Mouse (Mus musculus): Measurements from ENCODE around the gene Oas2.

The Oas2 gene

DNA sequence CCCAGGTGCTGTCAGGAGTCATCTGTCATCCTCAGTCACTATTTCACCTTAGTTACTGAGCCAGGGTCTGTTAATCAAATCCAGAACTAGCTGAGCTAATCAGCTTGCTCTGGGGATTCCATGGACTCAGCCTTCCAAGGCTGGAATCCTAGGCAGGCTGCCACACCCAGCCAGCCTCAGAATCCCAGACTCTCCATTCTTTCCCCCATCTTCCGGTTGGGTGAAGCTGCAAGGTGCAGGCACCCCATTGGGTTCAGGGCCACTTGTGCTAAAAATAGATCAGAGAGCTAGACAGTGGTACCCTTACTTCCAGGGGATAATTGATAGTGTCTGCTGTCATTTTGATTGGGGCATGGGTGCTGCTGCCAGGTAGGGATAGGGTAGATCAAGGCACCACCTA lies 16.9 kb downstream of the Oas2 start:
- in situ Hi-C loops (cut with MboI), result no loop called here

DNA sequence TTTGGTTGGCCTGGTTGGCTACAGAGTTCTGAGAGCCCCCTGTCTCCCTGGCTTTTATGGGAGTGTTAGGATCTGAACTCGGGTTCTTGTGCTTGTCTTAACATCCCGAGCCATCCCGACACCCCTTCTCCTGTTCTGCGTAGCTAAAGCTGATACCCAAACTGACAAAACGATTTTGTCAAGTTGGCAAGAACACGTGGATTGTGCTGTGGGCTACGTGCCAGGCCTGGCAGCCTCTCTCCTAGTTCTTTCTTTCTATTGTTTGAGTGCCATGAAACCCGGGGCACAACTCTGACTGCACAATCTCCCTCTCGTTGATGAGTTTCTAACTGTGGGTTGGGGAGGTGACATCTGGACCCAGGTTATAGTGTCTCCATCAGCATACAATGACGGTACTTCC lies 20.3 kb downstream of the Oas2 start:
- in situ Hi-C loops (cut with MboI), result no loop called here

DNA sequence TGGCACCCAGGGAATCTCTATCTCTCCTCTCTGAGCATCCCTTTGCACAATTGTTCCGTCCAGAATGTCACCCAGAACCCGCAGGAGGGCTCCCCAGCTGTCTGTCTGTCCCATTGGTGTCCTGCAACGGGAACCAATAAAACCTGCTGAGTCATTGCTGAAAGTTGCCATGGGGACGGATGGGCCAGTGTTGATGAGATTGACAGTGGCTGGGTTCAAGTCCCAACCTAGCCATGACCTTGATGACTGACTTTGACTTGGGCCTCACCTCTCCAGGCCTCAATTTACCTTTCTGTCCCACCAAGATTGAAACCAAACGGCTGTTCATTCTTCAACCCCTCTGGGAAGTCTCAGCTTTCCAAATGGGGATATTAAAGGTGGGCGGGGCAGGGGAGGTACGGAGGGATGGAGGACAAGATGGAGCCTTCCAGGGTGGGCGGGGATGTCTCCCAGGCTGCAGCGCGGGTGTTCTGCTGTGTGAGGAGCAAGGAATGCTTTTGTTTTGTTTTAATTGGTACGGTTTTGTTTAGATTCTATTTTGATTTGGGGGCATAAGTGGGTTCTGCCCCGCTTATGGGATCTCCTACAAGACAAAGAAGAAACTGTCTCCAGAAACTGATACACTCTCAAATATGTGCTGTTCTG lies 23.7 kb downstream of the Oas2 start:
- in situ Hi-C loops (cut with MboI), result no loop called here

DNA sequence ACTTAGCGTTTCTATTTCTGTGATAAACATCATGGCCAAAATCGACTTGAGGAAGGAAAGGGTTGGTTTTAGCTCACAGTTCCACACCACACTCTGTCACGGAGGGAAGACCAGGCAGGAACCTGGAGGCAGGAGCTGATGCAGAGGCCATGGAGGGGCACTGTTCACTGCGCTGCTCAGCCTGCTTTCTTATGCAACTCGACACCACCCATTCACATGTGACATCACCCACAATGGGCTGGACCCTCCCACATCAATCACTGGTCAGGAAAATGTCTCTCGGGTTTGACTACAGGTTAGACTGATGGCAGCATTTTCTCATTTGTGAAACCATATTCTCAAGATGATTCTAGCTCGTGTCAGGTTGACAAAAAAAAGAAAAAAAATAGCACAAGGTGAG lies 28.6 kb downstream of the Oas2 start:
- in situ Hi-C loops (cut with MboI), result loop anchor here (25.0 kb wide), 1 partner anchor 209 kb away; the partner anchor contains the start of genes Plbd2 and Slc8b1

DNA sequence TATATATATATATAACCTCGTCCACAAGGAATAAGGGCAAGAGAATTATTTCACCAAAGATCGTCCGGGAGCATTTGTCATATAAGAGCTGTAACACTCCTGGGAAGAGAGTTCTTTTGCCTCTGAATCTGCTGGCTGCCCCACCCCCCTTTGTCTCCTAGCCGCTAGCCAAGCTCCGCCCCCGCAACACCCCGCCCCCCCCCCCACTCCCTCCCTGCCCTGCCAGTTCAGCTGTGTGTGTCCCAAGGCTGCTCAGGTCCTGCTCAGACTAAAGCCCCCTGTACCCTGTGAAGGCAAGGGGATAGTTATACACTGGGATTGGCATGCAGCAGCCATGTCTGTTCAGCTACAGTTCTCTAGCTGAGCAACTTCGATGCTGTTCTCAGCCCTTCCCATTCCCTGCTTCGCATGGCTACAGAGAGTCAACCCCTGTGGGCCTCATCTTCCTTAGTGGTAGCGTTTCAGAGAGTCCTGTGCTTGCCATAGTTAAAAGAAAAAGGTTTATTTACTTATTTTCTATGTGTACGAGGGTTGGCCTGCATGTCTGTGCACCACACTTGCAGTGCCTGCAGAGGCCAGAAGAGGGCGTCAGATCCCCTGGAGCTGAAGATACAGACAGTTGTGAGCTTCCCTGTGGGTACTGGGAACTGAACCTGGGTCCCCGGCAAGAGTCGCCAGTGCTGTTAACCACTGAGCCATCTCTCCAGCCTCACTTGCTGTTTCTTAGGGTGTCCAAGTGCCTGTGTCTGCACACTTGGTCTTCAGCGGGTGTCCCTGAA lies 30.9 kb downstream of the Oas2 start:
- in situ Hi-C loops (cut with MboI), result loop anchor here (25.0 kb wide), 1 partner anchor 206 kb away; the partner anchor contains the start of genes Plbd2 and Slc8b1

DNA sequence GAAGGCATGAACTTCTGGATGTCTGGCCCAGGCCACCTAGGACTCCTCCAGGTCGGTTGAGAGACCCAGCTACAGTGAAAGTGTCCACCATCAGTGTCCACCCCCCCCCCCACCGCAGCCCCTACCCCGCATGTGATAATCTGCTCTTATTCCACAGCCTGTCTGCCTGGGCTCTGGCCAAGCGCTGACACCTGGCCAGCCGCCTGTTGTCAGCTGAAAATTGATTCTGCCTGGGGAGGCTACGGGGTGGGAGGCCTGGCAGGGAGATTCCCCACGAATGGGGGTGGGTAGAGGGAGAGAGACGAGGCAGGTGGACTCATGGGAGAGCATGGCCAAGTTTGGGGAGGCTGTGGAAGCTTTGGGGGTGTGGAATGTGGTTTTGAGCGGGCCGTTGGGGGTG lies 32.5 kb downstream of the Oas2 start:
- in situ Hi-C loops (cut with MboI), result loop anchor here (25.0 kb wide), 1 partner anchor 205 kb away; the partner anchor contains the start of genes Plbd2 and Slc8b1

DNA sequence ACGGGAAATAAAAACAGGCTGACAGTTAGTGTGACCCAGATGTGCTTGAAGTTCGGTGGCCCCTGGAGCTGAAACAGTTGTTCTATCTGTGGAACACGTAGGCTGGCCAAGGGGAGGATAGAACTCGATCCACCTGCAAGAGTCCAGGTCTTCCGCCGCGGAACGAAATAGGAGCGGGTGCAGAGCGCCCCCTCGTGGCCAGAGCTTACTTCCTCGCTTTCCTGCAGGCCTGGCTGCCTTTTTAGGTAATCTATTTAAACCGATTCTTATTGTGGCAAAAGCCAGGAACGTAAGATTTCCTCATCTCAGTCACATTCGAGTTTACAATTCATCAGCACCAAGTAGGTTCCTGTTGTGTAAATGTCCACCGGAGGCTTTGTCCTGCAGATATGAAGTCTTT lies 35.3 kb downstream of the Oas2 start:
- in situ Hi-C loops (cut with MboI), result loop anchor here (5.0 to 25.0 kb wide), 3 partner anchors 37 to 202 kb away; partner anchors contain the start of genes Plbd2 and Slc8b1

DNA sequence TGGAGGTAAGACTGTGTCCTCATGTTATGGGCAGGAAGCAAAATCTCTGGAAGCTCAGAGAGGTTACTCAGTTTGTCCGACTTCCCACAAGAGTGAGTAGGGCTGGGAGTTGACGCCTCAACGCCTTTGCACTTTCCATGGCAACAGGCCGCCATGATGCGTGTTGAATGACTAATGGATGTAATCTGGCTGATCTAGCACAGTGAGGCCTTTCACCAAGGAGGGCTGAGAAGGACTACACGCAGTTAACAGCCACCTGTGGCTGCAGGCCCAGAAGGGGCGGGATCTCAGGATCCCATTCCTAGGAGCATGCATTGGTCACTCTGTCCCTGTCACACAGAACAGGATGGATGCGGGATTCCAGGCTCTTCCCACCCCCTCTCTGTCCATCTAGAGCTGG lies 36.9 kb downstream of the Oas2 start:
- in situ Hi-C loops (cut with MboI), result loop anchor here (5.0 to 25.0 kb wide), 3 partner anchors 35 to 200 kb away; partner anchors contain the start of genes Plbd2 and Slc8b1

DNA sequence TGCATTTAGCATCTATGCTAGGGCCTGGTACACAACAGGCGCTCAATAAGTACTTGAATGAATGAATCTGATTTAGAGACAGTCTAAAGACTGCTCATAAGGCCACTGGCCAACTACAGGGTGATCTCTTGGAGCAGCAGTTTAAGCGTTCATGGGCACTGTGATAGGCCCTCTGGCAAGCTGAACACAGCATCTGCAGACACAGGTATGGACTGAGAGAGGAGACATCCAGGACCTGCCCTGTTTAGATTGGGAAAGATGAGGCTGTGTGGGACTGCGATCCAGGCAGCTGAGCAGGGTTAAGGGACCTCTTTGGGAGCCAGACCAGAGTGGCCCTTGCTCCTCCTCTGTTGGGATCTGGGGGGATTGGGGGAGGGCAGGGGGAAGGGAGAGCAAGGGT lies 37.8 kb downstream of the Oas2 start, which contains the start of gene Dtx1:
TSS of gene Dtx1 (minus strand) at position 101 of the 400 bp plus-strand sequence.
- in situ Hi-C loops (cut with MboI), result loop anchor here (5.0 to 25.0 kb wide), 3 partner anchors 35 to 200 kb away; partner anchors contain the start of genes Plbd2 and Slc8b1

DNA sequence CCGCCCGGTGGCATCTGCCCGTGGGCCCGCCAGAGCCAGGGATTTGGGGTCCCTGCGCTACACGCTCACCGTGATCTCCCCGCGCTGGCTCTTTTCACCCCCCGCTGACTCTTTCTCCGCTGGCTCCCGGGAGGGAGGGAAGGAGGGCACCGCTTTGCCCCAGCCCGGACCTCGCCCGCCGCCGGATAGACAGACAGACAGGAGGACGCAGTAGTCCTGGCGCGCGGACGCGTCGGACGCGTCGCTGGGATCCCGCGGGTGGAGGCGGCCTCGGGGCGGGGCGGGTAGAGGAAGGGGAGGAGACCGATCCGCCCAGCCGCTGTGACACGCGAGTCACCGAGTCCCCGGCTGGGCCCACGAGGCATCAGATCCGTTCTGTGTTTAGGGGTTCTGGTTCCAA lies 38.2 kb downstream of the Oas2 start:
- in situ Hi-C loops (cut with MboI), result loop anchor here (5.0 to 25.0 kb wide), 3 partner anchors 34 to 199 kb away; partner anchors contain the start of genes Plbd2 and Slc8b1

DNA sequence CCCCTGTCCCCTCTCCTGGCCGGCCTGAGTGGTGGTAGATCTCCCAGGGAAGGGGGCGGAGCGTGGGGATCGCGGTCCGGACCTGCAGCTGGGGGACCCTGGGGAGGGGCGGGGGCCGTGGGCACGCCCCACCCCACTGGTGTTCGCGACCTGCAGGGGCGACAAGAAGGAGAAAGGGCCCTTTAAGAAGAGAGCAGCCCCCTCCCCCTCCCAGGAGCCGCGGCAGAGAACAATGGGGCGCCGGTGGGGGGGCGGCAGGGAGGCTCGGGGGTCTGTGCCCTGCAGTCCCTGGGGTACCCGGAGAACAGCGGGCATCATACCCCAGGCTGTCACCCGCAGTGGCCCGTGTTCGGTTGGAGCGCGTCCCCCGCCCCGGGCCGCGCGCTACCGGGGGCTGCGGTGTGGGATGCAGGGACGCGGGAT lies 38.8 kb downstream of the Oas2 start:
- in situ Hi-C loops (cut with MboI), result loop anchor here (5.0 to 25.0 kb wide), 3 partner anchors 34 to 199 kb away; partner anchors contain the start of genes Plbd2 and Slc8b1

DNA sequence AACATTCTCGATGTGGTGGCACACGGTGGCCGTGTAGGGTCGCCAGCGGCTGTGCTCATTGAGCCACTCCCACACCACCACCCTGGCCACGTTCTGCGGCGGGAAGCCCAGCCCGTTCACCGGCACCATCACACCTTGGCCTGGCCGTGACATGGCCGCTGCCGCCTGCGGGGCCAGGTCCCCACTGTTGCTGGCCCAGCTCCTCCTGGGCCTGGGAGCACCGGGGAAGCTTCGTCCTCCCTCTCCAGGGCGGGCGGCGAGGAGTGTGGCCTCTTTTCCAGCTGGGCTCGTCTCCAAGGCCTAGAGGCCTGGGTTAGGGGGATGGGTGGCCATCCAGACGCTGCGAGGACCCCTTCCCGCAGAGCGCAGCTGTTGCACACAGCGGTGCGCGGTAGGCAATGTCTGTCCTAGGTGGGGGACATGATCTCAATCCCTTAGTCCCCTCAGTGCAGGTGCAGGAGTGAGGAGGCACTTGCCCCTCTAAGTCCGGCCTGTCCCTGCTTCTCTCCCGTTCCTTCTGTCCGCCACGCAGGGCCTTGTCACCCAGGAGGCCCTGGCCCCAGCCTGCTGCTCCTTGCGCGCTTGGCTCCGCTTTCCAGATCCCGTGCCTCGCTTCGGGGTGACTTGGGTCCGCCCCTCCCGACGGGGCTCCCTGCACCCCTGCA lies 39.4 kb downstream of the Oas2 start:
- in situ Hi-C loops (cut with MboI), result loop anchor here (5.0 to 25.0 kb wide), 3 partner anchors 33 to 198 kb away; partner anchors contain the start of genes Plbd2 and Slc8b1

DNA sequence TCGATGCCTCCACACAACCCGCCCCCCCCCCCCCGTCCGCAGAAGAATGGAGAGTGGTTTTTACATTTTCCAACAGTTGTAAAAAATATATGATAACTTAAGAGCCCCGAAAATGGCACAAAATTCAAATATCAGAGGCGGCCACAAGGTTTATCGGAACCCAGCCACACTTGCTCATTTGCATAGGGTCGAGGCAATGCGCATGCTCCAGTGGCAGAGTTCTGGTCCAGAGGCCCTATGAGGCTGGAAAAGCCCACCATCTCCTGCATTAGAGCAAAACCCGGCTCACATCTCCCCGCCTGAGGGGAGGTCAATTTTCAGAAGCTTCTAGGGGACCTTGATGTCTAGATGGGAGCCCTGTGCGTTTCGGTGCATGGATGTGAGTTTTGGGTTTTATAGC lies 42.7 kb downstream of the Oas2 start:
- in situ Hi-C loops (cut with MboI), result loop anchor here (25.0 kb wide), 1 partner anchor 195 kb away; the partner anchor contains the start of genes Plbd2 and Slc8b1

DNA sequence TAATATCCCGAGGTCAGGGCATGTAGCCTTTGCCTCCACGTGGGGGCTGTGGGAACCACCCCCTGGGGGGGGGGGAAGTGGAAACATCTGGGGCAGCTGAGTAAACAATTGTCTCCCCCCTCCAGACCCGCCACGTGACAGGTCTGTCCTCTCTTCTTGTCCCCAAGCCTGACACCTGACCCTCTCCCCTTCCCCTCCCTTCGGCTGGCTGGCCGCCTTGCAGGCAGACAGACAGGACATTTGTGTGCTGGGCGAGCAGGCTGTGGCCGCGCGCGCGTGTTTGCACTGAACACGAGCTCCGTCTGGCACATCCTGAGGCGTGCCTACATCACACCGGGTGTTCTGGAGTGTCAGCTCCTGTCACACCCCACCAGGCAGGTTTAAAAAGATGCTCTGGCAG lies 43.1 kb downstream of the Oas2 start:
- in situ Hi-C loops (cut with MboI), result loop anchor here (25.0 kb wide), 1 partner anchor 194 kb away; the partner anchor contains the start of genes Plbd2 and Slc8b1

DNA sequence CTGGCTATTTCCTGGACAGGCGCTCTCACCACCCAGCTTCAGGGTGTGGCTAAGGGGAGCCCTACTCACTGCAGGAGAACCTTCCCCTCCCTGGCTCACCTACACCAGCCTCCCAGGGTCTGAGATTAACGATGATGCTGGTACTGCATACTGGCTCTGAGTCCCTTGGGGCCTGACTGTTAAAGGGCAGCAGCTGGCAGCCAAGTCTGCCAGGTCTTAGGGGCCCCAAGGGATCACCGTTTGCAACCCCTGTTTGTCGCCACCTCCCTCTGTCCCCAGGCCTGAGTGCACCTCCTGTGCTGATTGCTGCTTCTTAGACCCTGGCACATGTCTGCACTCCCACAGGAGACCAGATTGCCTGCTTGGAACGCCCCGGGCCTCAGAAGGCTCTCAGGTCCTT lies 45.2 kb downstream of the Oas2 start:
- in situ Hi-C loops (cut with MboI), result loop anchor here (25.0 kb wide), 1 partner anchor 192 kb away; the partner anchor contains the start of genes Plbd2 and Slc8b1

DNA sequence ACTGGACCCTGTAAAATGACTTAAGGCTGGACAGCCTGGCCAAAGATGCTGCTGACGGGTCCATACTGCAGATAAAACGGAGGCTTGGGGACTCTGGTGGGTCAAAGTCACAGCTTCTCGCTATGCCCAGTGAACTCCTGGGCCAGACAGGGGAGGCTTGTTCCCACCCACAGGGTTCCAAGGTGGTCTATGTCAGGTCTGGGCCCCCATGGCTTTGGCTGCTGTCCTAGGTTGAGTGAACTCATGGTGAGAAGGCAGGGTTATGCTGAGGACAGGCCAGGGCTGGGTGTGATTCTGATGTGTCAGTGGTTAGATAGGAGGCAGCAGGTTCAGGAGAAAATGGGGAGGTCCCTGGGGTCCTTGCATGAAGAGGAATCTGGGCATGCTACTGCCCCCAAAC lies 46.0 kb downstream of the Oas2 start:
- in situ Hi-C loops (cut with MboI), result loop anchor here (25.0 kb wide), 1 partner anchor 191 kb away; the partner anchor contains the start of genes Plbd2 and Slc8b1

DNA sequence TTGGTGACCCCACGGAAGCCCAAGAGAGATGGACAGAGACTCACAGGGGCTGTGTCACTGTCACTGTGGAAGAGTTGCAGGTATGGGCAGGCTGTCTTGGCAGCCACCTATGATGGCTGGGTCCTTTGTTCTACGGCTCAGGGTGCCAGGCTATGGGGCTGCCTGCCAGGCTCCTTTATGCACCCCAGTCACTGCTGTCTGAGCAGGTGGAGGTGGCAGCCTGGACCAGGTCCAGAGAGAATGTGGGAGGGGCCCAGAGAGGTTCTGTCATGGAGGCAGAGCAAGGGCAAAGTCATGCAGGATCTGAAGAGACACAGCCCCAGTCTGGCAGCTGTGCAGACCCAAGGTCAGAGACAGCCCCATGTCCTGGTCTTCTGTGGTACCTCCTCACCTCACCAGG lies 46.7 kb downstream of the Oas2 start:
- in situ Hi-C loops (cut with MboI), result loop anchor here (25.0 kb wide), 1 partner anchor 191 kb away; the partner anchor contains the start of genes Plbd2 and Slc8b1

DNA sequence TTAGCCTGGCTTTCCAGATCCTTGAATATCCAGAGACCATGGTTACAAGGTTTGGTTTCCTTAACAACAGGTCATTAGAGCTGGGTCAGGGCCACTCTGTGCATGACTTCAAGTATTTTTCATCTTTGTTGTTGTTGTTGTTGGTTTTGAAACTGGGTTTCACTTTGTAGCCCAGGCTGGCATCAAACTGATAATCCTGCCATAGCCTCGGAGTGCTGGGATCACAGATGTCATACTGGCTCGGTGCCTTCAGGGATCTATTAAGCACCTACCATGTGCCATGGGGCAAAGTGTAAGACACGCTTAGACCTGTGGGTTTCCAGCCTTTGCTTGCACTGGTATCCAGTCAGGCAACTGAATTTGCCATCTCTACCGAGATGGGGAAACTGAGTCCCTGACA lies 47.2 kb downstream of the Oas2 start:
- in situ Hi-C loops (cut with MboI), result loop anchor here (25.0 kb wide), 1 partner anchor 190 kb away; the partner anchor contains the start of genes Plbd2 and Slc8b1

DNA sequence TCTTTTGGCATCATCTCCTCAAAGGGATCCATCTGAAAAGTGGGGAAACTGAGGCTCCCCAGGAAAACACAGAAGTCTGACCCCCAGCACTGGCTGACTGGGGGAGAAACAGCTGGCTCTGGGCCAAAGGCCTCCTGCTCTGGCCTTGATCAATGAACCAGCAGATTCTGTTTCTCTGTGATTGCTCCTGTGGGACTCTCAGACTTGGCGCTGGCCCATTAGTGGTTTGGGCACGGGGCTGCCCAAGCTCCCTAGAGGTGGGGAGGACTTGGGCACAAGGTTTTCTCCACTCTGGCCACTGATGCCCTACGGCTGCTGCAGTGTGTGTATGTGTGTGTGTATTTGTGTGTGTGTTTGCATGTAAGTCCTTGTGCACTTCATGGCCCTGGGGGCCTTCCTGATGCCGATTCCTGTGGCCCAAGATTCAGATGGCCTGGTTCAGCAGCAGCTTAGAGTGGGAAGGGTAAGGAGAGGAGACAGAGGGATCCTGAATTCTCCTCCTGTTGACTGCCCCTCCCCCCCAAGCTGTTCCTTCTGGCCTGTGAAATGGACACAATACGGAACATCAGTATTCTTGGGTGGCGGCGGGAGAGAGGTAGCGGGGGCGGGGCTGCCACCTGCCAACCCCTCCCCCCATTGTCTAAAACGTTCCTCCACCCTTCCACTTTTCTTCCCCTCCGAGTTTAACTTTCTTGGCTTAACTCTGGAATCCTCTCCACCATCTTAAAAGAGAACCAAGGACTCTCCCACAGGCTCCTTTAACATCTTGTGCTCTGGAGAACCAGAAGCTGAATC lies 48.5 kb downstream of the Oas2 start:
- in situ Hi-C loops (cut with MboI), result loop anchor here (25.0 kb wide), 1 partner anchor 189 kb away; the partner anchor contains the start of genes Plbd2 and Slc8b1

DNA sequence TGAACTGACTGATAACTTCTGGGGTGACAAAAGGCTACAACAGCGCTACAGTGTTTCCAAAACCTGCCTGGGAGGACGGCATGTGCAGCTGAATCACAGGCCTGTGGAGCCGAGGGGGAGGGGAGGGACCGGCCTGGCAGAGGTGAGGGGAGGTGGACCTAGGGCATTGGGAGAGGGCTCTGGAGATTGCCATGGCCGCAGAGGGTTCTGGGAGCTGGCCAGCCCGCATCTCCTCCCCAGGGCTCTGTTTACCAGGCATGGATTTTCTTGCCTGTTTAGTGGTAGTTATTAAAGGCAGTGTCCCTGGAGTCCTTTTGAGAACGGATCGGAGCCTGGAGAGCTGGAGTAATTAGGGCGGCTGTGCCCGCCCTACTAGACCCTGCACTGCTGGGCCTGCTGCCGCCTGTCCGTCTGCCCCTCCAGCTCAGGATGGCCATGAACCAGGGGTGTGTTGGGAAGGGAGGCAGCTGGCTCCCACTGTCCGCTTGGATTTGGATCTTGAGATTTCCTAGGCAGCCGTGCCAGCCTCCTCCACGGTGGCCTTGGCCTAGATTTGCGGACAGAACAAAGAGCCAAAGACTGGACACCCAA lies 50.8 kb downstream of the Oas2 start:
- in situ Hi-C loops (cut with MboI), result no loop called here
